Mouse (Mus musculus) kidney, adult 8-10 months (tissue): ENCODE data around the gene Vmn2r45.
"Not testable (repeated sequence)": the region's sequence is repeated elsewhere in the genome, so short reads cannot be mapped to it uniquely, and the experiment has no call there.

Experiments used
- DNase-seq, 2 experiments: peaks; one replicate each; pipeline ENCODE4 v3.0.0; 2022

The Vmn2r45 gene

DNA sequence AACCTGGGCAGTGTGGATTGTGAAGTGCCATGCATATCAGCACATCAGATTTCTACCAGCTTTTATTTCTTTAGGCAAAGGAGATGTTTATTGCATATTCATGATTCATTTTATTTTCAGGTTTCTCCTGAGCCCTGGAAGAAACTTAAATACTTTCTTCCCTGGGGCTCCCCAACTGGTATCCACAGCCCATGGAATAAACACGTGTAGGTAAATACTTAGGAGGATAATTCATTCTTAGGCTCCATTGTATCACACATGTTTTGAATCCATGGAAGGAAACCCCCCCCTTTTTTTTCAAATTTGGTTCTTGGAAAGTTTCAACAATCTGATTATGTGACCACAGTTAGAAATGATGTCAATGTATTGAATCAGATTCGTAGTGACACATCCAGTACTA, at the start of gene Vmn2r45:
Vmn2r45 (minus strand) TSS at position 101 of the 400 bp plus-strand sequence.
- not testable (repeated sequence) for DNase-seq
